Mouse (Mus musculus) testis, adult 2 months (tissue): Measurements from ENCODE around the gene Mindy4. TPM values are rescaled to one million over a fixed set of nuclear protein-coding genes. Genes with fewer than 3 reads are reported as not detected.

Experiments used
- H3K27ac ChIP-seq: fragments of 200-500 bp; 2 replicates; pipeline ENCODE4 v1.5.1; 2012; ENCODE audit warnings: low read depth, low read length; ENCODE audit not compliant: control insufficient read depth, insufficient read depth
- H3K27me3 ChIP-seq: fragments of 200-500 bp; 2 replicates; pipeline ENCODE4 v1.6.1; 2012; ENCODE audit warnings: mild to moderate bottlenecking, low read length, moderate library complexity; ENCODE audit not compliant: control insufficient read depth, insufficient read depth
- H3K36me3 ChIP-seq: fragments of 200-500 bp; 2 replicates; pipeline ENCODE4 v1.6.1; 2012; ENCODE audit warnings: mild to moderate bottlenecking, low read length; ENCODE audit not compliant: control insufficient read depth, insufficient read depth
- H3K4me1 ChIP-seq: fragments of 200-500 bp; 2 replicates; pipeline ENCODE4 v1.6.1; 2012; ENCODE audit warnings: low read length; ENCODE audit not compliant: control insufficient read depth, insufficient read depth
- H3K4me3 ChIP-seq: fragments of 200-500 bp; 2 replicates; pipeline ENCODE4 v1.5.1; 2012; ENCODE audit warnings: low read depth, mild to moderate bottlenecking, low read length, moderate library complexity, mixed read lengths; ENCODE audit not compliant: control insufficient read depth
- CTCF ChIP-seq: fragments of 200-500 bp; IDR thresholded peaks from 2 replicates; pipeline ENCODE4 v1.5.1; 2012; ENCODE audit warnings: low read depth, mild to moderate bottlenecking, inconsistent platforms, low read length, moderate library complexity; ENCODE audit not compliant: control insufficient read depth, insufficient read depth, insufficient replicate concordance
- POLR2A ChIP-seq: fragments of 200-500 bp; IDR thresholded peaks from 2 replicates; pipeline ENCODE4 v1.6.1; 2012; ENCODE audit warnings: low read depth, mild to moderate bottlenecking, inconsistent platforms, low read length, moderate library complexity; ENCODE audit not compliant: control insufficient read depth
- polyA plus RNA-seq: library from polyadenylated mRNA; depleted of rRNA; stranded (reverse); fragments of >200 nt; gene quantifications from 2 replicates; pipeline ENCODE4 v1.2.3, GENCODE M21; 2012

Mindy4 gene
- polyA plus RNA-seq, 1 experiment = 61.8 TPM

DNA sequence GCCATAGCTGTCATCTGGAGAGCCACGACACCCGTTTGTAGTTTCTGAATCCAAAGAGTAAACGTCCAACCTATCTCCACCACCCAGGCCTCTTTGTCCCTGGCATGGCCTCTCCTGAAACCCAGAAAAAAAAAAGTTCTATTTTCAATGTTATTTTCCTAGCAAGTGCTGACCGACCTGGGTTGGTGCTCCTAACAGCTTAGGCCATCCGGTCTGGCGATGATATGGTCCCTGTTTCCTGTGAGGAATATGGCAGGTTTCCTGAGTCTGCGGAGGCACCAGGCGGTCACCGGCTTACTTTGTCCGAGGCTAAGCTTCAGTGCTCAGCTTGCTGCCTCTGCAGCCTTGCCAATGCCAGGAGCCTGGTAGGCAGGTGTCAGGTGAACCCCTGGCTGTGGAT is 71.8 kb downstream of the Mindy4 start:
- Histone ChIP-seq H3K27ac (no peak overlapping the region), H3K4me1 (no peaks in the 10 kb centered on the region), H3K27me3 (no peaks in the 10 kb centered on the region), H3K4me3 (no peak overlapping the region), H3K36me3 (no peaks in the 10 kb centered on the region)
- TF ChIP-seq POLR2A = no peak
- TF ChIP-seq CTCF = no peak

DNA sequence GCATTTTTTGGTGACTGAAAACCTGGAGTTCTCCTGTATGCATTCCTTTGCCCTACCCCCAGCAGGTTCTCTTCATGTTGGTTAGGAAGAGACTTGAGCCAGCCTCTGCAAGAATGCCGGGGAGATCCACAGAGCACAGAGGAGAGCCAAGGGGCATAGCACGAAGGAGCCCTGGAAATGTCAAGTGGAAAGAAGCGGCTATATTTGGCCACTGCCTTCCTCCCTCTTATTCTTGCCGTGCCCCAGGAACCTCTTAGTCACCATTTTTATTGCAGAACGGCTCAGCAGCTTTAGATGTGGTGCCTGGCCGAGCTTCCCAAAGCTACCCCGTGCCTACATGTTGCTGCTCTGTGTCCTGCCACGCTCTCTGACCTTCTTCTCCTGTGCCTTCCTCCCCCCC is 72.6 kb downstream of the Mindy4 start:
- no peaks in the 10 kb centered on the region for H3K4me1 ChIP-seq
- H3K36me3 ChIP-seq = no peaks in the 10 kb centered on the region; the same call in 1 of the 2 replicates
- TF ChIP-seq CTCF = no peak
- no peak for TF ChIP-seq POLR2A
- no peak overlapping the region for H3K27ac ChIP-seq
- no peak overlapping the region for H3K4me3 ChIP-seq
- no peaks in the 10 kb centered on the region for H3K27me3 ChIP-seq

DNA sequence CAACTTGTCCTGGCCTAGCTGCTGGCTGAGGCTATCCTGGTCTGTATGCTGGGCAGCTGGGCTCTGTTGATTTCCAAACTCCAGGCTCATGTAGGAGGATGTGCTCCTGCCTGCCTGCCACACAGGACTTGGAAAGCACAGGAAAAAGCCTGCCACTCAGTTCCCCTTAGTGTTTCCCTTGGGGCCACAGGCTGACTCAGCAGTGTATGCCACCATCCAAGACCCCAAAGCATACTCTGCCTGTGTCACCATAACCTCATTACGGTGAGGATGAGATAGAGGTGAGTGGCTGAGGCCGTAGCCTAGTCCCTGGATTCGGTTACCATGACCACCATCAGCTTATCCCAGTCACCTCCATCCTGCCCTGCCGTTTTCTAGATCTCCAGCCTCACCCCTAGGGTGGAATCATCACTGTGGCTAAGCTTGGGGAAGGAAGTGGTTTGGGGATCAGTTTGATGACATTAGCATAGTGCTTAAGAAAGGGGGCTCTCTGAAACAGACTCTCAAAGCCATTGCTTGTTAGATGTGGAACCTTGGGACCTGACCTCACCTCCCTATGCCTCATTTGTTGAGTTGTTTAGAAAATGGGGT is 73.6 kb downstream of the Mindy4 start:
- H3K4me1 ChIP-seq = no peaks in the 10 kb centered on the region
- no peaks in the 10 kb centered on the region for H3K27me3 ChIP-seq
- H3K4me3 ChIP-seq = no peak overlapping the region
- TF ChIP-seq POLR2A = no peak
- TF ChIP-seq CTCF = no peak
- no peak overlapping the region for H3K27ac ChIP-seq
- no peaks in the 10 kb centered on the region; the same call in 1 of the 2 replicates for H3K36me3 ChIP-seq

DNA sequence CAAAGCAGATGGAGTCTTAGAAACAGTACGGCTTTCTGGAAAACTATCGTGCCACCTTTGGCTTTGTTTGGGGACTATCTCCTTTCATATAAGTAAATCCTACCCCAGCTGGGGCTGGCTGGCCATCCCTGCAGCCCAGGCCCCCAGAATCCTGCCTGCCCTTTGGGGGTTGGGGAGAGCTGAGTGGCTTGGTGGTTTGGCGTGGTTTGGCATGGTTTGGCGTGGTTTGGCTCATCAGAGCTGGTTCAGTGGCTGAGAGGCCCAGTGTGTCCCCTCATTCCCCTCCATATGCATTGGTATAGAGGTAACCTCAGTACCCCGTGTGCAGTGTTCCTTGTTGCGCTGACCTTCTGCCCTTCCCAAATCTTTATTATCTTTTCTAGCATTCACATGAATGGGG is 74.9 kb downstream of the Mindy4 start:
- no peaks in the 10 kb centered on the region for H3K27me3 ChIP-seq
- H3K4me1 ChIP-seq = no peaks in the 10 kb centered on the region
- H3K36me3 ChIP-seq = no peaks in the 10 kb centered on the region; the same call in 1 of the 2 replicates
- H3K27ac ChIP-seq = no peak overlapping the region
- no peak overlapping the region for H3K4me3 ChIP-seq
- TF ChIP-seq CTCF = no peak
- no peak for TF ChIP-seq POLR2A

DNA sequence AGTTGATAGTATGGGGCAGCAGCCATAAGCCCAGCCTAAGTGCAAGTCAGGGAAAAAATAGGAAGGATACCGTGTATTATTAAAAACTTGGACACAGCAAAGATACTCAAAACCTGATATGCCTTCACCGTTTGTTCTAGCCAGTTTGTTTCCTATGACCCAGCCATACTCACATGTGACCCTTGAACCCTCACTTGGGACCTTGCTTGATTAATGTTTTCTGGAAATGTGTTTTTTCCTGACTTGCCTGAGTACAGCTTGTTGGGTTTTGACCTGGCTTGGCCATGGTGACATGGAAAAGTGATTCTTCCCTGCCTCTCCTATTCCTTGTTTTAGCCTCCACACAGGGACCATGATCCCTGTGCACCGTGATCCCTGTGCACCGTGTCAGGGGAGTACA is 75.3 kb downstream of the Mindy4 start:
- H3K36me3 ChIP-seq = no peaks in the 10 kb centered on the region; the same call in 1 of the 2 replicates
- no peak overlapping the region for H3K27ac ChIP-seq
- no peak overlapping the region for H3K4me3 ChIP-seq
- TF ChIP-seq POLR2A (no peak), CTCF (no peak)
- H3K27me3 ChIP-seq = no peaks in the 10 kb centered on the region
- H3K4me1 ChIP-seq = no peaks in the 10 kb centered on the region

DNA sequence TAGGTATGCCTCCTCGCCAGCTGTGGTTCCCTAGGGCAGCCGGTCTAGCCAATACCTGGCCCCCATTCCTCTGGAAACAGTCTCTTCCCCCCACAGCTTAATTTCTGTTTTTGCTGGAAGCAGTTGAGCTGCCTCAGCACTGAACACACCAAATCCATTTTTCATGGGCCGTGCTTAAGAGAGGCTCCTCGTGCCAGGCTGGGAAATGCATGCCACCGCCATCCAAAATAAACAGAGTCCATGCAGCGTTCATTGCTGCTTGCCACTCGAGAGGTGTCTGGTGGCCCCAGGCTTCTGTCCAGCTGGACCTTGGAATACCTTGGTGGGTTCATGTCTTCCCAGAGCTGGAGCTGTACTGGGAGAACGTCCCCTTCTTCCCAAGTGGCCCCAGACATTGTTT is 77.8 kb downstream of the Mindy4 start:
- Histone ChIP-seq H3K4me1 (no peaks in the 10 kb centered on the region), H3K27me3 (no peaks in the 10 kb centered on the region), H3K27ac (no peak overlapping the region), H3K4me3 (no peak overlapping the region), H3K36me3 (no peaks in the 10 kb centered on the region; the same call in 1 of the 2 replicates)
- TF ChIP-seq POLR2A = no peak
- no peak for TF ChIP-seq CTCF

DNA sequence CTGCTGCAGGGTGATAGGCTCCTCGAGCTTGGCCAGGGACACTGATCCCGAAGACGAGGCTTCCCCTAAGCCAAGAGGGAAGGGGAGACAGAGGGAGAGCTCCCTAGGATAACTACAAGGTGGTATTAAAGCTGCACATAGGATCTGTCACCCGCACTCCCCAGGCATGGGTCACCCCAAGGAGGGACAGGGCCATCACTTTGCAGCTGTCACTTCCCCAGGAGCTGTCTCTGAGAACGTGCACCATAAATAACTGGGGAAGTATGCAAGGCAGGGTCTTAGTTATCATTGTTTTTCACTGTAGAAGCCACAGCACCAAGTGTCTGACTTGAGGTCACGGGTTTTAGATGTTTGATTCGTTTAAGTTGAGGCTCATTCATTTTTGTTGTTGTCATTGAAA is 78.5 kb downstream of the Mindy4 start:
- Histone ChIP-seq H3K27ac (no peak overlapping the region), H3K27me3 (no peaks in the 10 kb centered on the region), H3K4me1 (no peaks in the 10 kb centered on the region), H3K4me3 (no peak overlapping the region), H3K36me3 (no peaks in the 10 kb centered on the region; the same call in 1 of the 2 replicates)
- no peak for TF ChIP-seq CTCF
- no peak for TF ChIP-seq POLR2A

DNA sequence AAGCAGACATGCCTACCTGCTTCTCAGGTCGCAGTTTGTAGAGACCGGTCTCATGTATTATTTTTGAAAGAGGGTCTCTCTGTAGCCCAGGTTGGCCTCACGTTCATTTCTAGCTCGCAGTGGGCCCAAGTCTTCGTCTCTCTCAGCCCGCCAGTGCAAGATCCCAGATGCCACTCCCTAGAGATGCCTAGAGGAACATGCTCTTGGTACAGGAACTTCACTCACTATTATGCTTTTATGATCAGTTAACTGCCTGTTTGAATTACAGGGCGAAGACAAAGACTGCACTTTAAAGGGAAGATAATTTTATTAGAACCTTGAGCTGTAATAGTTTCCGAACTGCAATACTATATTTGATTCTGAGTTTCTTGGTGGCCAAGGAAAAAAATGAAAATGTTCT is 79.2 kb downstream of the Mindy4 start:
- no peaks in the 10 kb centered on the region; the same call in 1 of the 2 replicates for H3K36me3 ChIP-seq
- H3K27ac ChIP-seq = no peak overlapping the region
- TF ChIP-seq CTCF (no peak), POLR2A (no peak)
- H3K4me1 ChIP-seq = no peaks in the 10 kb centered on the region
- no peaks in the 10 kb centered on the region for H3K27me3 ChIP-seq
- no peak overlapping the region for H3K4me3 ChIP-seq
